Mouse (Mus musculus) gastrocnemius, adult 18-20 months (tissue): ENCODE measurements around the gene Sfswap. TPM values are rescaled to one million over a fixed set of nuclear protein-coding genes. Genes with fewer than 3 reads are reported as not detected.
"Not testable (repeated sequence)": the region's sequence is repeated elsewhere in the genome, so short reads cannot be mapped to it uniquely, and the experiment has no call there.

Experiments
- DNase-seq: peaks from one replicate; pipeline ENCODE4 v3.0.0; 2021; ENCODE audit warnings: low spot score
- long read RNA-seq, 2 experiments: library from polyadenylated mRNA; stranded (forward); transcript quantifications; one replicate each; pipeline ENCODE4 v2.0.0; 2021
- total RNA-seq, 2 experiments: library from RNA; stranded (reverse); gene quantifications; 2 replicates each; pipeline ENCODE4 v1.2.3; 2021

Gene Sfswap
- 10 to 100 TPM; 22.2 to 22.4 TPM for total RNA-seq
- long read RNA-seq, experiment 1, partial matches to known transcripts: 1 of 10 reads
- long read RNA-seq, experiment 1, other reads (novel, unspliced or antisense): 4 of 10 reads
- long read RNA-seq, experiment 2, partial matches to known transcripts: 6 of 13 reads
- long read RNA-seq, experiment 2, other reads (novel, unspliced or antisense): 2 of 13 reads

DNA sequence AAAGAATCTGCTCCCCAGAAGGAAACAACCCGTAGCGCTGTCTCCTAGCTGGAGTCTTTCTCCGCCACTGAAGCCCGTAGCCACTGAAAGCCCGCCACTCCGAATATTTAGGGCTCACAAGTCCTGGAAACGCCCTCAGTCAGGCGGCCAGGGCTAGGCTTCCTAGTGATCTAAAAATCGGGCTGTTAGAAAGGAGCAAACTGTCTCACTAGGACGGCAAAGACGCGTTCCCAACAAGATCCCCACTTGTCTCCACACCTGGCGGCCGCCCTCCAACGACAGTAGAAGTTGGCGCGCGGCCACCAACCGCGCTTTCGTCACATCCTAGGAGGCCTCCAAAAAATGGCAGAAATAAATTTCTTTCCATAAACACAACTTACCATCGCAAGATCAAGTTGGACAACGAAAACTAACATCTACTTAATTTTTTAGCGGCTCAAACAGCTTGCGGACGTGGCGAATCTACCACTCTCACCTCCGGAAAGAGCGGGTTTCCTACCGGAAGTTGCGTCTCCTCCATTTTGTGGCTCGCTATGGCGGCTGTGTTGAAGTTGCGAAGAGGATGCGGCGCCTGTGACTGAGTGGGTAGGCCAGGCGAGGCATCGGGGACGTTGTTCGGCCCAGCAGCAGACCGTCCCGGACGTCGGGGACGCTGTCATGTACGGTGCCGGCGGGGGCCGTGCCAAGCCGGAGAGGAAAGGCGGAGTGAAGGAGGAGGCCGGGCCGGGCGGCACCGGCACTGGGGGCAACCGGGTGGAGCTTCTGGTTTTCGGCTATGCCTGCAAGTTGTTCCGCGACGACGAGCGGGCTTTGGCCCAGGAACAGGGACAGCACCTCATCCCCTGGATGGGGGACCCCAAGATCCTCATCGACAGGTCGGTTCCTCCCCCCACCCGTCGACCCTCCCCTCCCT, at the start of gene Sfswap:
Gene Sfswap (plus strand): TSS at position 500 of the 913 bp plus-strand sequence.
- DNase-seq: peak; percentile 83

DNA sequence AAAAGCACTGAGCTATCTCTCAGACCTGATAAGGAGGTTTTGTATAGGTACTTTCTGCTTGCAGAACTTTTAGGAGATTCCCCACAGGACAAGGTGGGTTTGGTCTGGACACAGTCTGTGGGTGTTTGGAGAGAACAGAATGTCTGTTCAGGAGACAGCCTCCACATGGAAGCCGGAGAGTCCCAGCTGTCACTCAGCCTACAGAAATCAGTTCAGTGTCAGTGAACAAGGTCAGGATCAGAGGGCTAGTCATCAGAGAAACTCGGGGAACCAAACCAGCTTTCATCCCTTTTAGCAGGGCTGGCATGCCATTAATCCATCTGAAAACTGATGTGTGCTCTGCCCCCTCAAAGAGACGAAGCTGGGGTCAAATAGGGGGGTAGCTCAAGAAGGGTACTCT, 48.5 kb upstream of the Sfswap start:
- no peak for DNase-seq

DNA sequence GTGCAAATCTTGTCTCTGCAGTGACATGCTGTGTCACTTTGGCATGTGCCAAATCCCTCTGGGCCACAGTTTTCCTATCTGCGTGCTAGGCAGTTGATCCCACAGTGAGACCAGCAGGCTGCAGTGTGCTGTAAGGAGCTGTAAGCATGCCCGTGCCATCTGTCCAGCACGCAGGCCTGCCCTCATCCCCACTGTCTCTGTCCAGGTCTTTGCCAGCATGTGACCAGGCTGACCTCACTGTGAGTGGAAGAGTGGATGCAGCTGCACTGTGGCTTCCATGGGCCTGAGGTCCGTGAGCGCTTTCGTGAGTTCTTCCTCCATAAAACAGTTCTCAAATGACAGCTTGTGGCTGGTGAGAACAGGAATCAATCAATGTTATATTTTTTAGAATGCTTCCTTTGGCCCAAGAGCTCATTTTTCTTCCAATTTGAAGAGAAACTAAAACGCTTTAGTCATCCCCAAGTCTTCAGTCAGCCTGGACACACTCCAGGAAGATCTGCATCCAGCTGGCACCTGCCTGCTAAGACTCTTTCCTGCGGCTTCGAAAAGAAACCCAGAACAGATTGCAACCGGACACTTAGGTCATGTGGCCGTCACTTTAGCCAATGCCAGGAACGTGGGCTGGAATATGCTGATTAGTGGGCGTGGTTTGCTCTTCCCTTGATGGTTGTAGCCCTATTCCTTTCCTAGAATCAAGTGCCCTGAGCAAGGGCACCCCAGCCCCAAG, 46.1 kb upstream of the Sfswap start:
- DNase-seq: peak; percentile 81

DNA sequence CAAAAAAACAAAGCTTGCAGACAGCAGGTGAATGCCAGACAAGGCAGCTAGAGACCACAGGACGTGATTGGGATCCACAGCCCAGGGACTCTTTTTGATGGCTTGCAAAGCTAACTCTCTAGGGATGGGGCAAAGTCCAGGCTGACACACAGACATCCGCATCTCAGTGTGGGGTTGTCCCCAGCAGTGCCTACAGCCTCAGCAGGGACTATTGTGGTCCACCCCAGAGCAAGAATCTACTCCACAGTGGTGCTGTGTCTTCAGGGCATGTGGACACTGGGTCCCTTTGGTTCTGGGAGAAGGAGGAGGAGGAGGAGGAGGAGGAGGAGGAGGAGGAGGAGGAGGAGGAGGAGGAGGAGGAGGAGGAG, 45.5 kb upstream of the Sfswap start:
- no peak for DNase-seq

DNA sequence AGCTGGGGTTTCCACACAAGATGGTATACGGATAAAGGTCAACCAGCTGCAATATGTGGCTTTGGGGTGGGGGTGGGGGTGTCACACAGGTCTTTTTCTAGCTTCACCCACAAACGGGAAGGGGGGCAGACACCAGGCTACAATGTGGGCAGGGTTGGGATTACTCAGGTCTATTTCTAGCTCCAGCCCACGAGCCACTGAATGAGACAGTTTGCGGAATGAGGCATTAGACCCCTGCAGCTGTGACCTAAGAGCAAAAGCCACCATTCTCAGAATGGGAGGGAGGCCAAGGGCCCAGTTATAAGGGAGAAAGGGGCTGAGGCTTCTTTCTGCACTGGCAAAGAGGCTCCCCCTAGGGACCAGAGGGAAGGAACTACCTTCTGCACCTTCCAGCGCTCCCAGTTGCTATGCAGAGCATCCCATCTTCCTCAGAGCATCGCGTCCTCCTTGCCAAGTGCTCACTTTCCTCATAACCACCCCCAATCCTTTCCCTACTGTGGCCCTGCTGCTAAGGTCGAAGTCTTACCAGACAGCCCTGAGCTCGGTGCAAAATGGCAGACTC, 44.4 kb upstream of the Sfswap start:
- no peak for DNase-seq

DNA sequence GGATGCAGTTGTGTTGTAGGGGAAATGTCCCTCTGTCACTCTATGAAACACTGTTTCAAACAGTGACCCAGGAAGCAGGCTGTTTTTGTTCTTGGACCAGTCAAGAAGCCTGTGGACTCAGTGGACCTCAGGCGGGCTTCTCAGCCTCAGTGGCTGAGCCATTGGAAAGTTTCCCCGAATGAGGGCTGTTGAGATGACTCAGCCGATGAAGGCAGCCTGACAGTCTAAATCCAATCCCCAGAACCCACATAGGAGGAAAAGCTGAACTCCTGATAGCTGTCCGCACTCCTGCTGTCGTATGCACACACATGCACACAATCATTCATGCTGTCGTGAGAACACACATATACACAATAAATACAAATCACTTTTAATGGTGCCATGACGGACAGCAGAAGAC, 42.9 kb upstream of the Sfswap start:
- no peak for DNase-seq

DNA sequence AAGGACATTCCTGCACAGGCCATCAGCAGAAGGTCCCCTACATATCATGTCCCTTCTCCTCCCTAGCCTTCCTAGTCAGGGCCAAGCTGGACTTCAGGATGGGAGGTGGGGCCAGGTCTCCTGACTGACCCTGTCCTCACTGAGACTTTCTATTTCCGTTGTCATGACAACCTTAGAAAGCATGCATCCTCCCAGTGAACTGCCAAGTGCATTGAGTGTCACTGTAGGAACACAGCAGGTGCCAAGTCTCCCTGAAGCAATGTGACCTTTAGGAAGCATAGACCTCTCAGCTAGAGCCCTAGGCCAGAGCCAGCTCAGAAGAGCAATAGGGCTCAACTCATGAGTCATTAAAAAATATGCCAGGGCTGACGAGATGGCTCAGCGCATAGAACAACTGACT, 42.5 kb upstream of the Sfswap start:
- DNase-seq: peak; percentile 6

DNA sequence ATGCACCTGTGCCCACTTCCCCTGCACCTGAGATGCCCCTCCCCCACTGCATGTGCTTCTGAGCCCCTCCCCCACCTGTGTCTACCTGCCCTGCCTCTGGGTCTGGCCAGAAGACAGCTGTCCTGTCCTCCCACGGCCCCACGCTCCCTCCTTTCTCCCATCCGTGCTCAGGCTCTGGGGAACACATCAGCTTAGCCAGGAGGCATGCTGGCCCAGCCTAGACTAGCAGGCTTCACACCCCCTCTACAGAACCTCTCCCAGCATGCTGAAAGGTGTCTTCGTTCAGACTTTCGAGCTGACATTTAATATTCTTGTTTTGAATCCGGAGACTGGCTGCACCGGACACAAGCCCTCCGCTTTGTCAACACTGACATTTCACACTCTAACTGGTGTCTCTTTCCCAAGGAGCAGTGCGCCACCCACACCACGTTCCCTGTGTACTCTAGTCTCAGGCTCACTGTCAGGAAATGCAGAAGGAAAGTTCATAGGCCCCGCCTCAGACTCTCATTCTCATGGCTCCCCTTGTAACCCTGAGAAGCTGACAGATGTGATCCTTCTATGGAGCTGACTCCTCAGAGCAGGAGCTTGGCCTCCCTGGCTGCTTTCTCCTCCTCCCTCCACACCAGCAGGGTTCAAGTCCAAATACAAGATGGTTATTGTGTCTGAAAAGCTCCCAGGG, 40.1 kb upstream of the Sfswap start:
- no peak for DNase-seq

DNA sequence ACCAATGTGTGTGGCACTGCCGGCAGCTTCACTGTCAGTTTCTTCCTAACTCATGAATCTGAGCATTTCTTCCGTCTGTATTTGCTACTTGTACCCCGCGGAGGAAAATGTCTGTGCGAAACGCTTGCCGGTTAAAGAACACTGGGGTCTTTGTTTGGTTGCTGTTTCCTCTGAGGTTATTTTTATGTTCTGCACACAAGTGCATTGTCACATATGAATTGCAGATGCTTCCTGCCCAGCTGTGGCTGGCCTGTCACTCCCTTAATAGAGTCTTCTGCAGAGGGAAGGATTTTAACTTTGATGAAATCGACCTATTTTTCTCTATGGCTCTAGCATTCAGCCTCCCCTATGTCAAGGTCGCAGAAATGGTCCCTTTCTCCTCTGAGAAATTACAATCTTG, 37.4 kb upstream of the Sfswap start:
- not testable (repeated sequence) for DNase-seq

DNA sequence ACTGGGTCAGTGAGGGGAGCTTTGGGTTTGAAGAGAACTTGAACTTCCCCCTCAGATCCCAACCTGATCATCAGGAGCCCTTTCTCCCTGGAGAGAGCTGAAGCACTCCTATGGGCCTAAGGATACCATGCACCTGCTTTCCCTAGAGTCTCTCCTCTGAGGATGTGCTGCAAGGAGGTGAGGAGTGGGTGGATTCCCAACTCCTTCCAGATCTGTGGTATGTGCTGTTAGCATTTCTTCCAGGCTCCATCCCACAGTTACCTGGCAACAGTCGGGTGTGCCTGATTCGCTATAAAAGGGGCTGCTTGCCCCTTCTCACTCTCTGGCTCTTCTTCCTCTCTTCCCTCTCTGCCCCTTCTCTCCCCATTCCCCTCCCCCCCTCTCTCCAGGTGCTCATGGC, 35.2 kb upstream of the Sfswap start:
- no peak for DNase-seq

DNA sequence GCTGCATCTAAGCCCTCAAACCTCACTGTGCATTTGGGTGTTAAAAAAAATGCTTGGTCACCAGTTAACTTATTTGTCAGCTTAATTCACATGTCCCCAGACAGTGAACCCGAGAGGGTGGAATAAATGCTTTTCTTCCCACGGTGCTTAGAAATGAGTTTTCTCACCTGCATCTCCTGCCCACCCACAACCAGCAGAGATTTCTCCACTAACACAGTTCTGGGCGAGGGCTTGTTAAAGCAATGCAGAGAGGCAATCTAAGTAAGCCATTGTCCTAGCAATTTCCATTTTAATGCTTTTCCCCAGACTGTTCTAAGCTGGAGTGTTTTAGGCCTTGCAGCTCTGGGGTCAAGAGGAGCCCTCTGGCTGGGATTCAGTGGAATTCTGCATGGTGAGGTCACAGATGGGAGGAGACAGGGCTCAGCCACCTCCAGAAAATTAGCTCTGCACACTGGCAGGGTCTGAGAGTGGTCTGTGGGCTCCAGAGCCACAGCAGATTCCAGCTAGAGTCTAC, 25.4 kb upstream of the Sfswap start:
- DNase-seq: no peak

DNA sequence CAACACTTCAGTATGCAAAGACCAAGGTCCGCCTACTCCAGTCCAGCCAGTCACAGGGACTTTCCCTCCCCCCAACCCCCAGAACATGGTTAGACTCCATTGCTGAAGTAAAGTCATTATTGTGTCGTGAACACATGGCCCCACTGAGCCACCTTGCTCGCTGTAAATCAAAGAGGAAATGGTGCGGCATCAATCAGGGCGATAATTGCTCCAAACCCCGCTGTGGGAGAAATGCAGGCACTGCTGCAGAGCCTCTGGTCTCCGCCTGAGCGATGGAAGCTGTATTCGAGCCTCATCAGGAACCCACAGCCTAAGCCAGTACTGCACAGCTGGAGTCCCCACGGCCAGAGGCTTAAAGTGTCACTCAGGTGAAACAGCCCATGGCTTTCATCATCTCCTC, 11.1 kb upstream of the Sfswap start:
- no peak for DNase-seq

DNA sequence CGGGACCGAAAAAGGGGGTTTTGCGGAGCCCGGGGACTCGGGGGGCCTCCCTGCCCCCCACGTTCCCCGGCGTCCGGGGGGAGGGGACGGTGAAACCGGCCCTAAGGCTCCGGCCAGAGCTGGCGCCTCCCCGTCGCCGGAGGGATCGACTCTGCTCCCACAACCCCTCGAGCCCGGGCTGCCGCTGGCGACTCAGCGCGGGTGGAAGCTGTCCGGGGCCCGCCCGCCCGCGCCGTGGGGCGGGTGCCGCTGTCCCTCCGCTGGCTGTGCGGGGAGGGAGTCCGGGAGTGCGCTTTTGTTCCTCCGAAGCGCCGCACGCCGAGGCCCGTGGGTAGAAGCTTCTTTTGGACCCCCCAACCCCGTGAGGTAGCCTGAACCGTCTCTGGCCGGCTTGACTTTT, 650 bp downstream of the Sfswap start:
- no peak for DNase-seq

DNA sequence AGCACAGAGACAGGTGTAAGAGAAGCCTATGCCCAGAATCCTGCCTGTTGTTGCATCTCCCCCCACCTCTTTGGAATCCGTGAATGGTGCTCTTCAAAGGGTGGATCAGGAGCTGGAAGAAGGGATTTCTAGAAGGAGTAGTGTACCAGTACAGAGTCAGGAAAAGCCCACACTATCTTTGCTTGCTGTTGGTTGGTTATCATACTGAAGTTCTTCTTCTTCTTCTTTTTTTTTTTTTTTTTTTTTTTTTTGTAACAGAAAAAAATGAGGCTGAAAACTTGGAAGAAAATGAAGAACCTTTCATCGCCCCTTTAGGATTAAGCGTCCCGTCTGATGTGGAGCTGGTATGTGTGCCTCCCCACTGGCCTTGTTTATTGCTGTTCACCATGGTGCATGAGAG, 5.9 kb downstream of the Sfswap start:
- no peak for DNase-seq

DNA sequence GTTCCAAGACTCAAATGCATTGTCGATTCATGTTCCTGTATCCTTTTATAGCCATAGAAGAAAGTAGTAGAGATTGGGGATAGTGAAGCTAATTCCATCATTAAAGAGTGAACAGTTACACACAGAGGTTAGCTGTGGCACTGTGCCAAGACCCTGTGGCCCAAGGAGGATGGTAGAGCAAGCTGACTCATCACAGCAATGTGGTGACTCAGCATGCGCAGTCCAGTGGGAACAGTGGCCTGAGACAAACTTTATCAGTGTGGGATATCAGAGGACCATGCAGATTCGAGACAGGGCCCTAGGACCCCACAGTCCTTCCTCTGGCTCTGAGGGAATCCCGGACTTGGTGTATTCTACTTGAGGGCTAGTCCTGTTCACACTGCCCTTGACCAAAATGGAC, 17.2 kb downstream of the Sfswap start:
- DNase-seq: no peak

DNA sequence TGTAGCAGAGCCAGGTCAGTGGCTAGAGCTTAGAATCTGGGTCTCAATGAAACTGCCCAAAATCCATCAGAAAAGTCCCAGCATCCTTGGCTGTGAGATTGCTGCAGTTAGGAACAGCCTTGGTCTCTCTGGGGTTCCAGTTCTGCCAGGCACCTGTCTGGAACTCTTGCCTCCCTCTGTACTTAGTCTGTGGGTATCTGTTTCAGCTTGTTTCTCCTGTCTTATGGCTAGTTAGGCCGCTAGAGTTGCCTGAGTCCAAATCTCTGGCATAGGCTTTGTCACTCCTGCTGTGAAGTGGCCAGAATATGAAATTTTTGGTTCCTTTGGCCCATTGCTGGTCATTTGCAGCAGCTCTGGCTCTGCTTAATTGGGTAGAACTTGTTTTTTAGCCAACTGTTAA, 17.8 kb downstream of the Sfswap start:
- DNase-seq: no peak

DNA sequence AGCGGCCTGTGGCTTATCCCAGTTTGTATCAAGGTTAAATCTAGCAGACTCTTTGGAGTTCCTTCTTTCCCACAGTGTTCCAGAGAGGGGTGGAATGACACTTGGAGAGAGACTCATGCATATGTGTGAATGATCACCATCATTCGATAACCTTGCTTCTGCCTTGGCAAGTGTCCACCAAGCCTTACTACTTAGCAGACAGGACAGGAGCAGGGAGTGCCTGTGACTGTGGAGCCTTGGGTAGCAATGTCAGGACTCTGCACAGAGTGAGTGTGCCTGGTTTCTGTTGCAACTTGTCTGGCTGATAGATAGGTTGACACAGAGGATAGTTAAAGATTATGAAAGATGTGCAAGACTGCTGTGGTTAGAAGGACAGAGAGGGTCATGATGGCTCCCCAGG, 18.6 kb downstream of the Sfswap start:
- no peak for DNase-seq

DNA sequence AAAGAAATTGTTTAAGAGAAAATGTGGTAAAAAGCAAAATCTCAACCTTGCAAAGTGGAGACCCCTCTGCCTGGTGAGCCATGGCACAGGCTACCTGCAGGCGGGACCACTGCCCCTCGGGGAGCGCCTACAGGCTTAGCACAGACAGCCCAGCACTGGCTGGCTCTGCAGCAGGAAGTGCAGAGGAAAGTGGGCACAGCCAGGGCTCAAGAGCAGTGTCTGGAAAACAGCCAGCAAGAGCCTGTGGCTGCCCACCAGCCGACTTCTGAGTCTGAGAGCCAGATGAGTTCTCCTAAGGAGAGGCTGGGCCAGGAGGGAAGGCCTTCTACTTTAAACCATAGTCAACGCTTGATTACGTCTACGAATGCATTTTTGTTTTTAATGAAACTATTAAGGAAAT, 20.5 kb downstream of the Sfswap start:
- DNase-seq: no peak

DNA sequence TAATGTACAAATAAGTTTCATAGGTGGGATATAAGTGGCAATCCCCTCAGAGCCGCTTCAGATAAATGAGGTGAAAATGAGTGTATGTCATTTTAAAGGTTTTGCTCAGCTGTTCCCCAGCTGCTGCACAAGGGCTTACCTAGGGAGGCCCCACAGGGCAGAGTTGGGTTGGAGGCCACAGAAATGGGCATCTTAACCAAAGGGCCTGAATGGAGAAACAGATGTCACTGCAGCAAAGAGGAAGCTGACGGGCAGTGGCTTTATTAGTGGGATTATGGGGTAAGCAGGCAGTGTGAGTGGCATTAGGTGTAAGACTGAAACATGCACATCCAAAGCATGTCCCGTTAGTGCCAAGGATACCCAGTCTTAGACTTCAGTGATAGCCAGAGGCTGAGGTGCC, 20.9 kb downstream of the Sfswap start:
- no peak for DNase-seq

DNA sequence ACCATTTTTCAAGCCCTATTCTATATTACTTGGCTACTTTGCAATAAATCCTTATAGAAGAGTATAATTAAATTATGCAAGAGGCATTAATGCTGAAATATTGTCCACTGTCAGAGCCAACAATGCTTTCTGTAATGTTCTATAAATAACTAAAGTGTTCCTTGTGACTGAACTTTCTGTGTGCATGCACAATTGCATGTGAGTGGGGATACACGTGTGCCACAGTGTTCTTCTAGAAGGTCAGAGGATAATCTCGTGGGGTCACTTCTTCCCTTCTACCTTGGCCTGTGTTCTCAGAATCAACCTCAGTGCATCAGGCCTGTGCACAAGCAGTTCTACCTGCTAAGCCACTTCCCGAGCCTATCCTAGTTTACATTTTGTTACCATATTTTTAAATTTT, 22.1 kb downstream of the Sfswap start:
- DNase-seq: no peak

DNA sequence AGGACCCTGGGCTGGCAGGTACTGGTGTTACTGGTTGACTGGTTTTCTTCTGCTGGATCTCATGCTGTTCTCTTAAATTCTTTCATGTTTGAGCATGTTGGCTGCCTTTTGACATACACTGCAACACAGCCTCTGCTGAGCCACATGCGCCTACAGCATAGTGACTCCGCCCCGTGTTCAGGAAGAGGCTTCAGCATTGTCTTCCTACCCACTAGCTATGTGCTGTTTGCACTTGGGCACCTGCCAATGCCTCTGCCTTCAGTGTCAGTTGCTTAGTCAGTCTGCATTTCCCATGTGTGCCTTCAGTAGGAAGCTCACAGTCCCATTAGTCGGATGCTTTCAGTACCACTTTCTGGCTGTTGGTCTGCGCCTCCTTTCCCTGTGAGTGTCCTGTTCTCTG, 23.7 kb downstream of the Sfswap start:
- no peak for DNase-seq
